Mouse (Mus musculus) thymus, postnatal 14 days (tissue): ENCODE results near the gene Wscd2.

ENCODE experiments used
- DNase-seq: peaks from one replicate; pipeline ENCODE4 v3.0.0; 2021

The Wscd2 gene

GRCm38 (mm10) chr5:113490033-113490432 lies at the start of gene Wscd2:
Gene Wscd2, plus strand, starts transcription at chr5:113490333.
- DNase-seq = no peak

- no peak for DNase-seq
Measured at GRCm38 (mm10) chr5:113442180-113442579, 48.0 kb upstream of the Wscd2 start.

GRCm38 (mm10) chr5:113448023-113448734 lies 42.0 kb upstream of the Wscd2 start:
- no peak for DNase-seq

GRCm38 (mm10) chr5:113449336-113449735 lies 40.8 kb upstream of the Wscd2 start:
- no peak for DNase-seq

- DNase-seq = no peak
Measured at GRCm38 (mm10) chr5:113452691-113453090, 37.4 kb upstream of the Wscd2 start.

GRCm38 (mm10) chr5:113453356-113453755 lies 36.8 kb upstream of the Wscd2 start:
- DNase-seq = no peak

GRCm38 (mm10) chr5:113456020-113456419 lies 34.1 kb upstream of the Wscd2 start:
- DNase-seq = no peak

- no peak for DNase-seq
Measured at GRCm38 (mm10) chr5:113456756-113457155, 33.4 kb upstream of the Wscd2 start.

GRCm38 (mm10) chr5:113457260-113457659 lies 32.9 kb upstream of the Wscd2 start:
- DNase-seq = no peak

GRCm38 (mm10) chr5:113459942-113460341 lies 30.2 kb upstream of the Wscd2 start:
- no peak for DNase-seq

GRCm38 (mm10) chr5:113461582-113461981 lies 28.6 kb upstream of the Wscd2 start:
- DNase-seq = no peak

- DNase-seq = no peak
Measured at GRCm38 (mm10) chr5:113461998-113462625, 28.0 kb upstream of the Wscd2 start.

GRCm38 (mm10) chr5:113464731-113465130 lies 25.4 kb upstream of the Wscd2 start:
- no peak for DNase-seq

GRCm38 (mm10) chr5:113466536-113466935 lies 23.6 kb upstream of the Wscd2 start:
- DNase-seq = no peak

GRCm38 (mm10) chr5:113467072-113467471 lies 23.1 kb upstream of the Wscd2 start:
- no peak for DNase-seq

GRCm38 (mm10) chr5:113467765-113468164 lies 22.4 kb upstream of the Wscd2 start:
- no peak for DNase-seq

- DNase-seq = no peak
Measured at GRCm38 (mm10) chr5:113468625-113469024, 21.5 kb upstream of the Wscd2 start.

GRCm38 (mm10) chr5:113469231-113469630 lies 20.9 kb upstream of the Wscd2 start:
- no peak for DNase-seq

GRCm38 (mm10) chr5:113469826-113470225 lies 20.3 kb upstream of the Wscd2 start:
- DNase-seq = no peak

GRCm38 (mm10) chr5:113471417-113471816 lies 18.7 kb upstream of the Wscd2 start:
- DNase-seq = peak; percentile 61

GRCm38 (mm10) chr5:113472339-113472738 lies 17.8 kb upstream of the Wscd2 start:
- no peak for DNase-seq

GRCm38 (mm10) chr5:113476816-113477215 lies 13.3 kb upstream of the Wscd2 start:
- no peak for DNase-seq

GRCm38 (mm10) chr5:113479075-113479474 lies 11.1 kb upstream of the Wscd2 start:
- no peak for DNase-seq

GRCm38 (mm10) chr5:113480451-113480850 lies 9.7 kb upstream of the Wscd2 start:
- no peak for DNase-seq
